ENCODE assay signal across 25 mouse cellular contexts in genomic region chr19:27397223-27397622, GRCm38 (mm10). TPM values are rescaled to one million over a fixed set of nuclear protein-coding genes. Genes with fewer than 3 reads are reported as not detected.
DNase-seq lines count a peak whose midpoint lies in the region; ATAC-seq and TF ChIP-seq lines count a peak whose summit lies in the region.
"Had no signal": no experiment of that assay in that cellular context is flagged by ENCODE, and none has a peak within 500 bp of the region (broad histone marks: within the 10 kb centered on the region; RNA-seq: fewer than 3 reads in every experiment).

No protein-coding gene starts in this region.

- DNase-seq in heart, embryonic 10.5 days (ENCODE audit: low spot score) = no peak
- no peak for DNase-seq in heart, postnatal 36 days
- DNase-seq in midbrain, embryonic 10.5 days (ENCODE audit: low spot score) = no peak
- DNase-seq in midbrain, embryonic 11.5 days (ENCODE audit: low spot score, missing footprints) = no peak
- DNase-seq in kidney, postnatal 25 days = peak; percentile 16 to 65
- DNase-seq: adrenal gland, postnatal 10 days; cerebellum, adult 11-12 months; cerebellum, postnatal 25 days; forebrain, postnatal 0 days; gastrocnemius, adult 2 months; heart, postnatal 4 days; liver, postnatal 0 days; lung, postnatal 10 days; right cerebral cortex, postnatal 4 days; thymus, postnatal 14 days had no signal

- no peak for ATAC-seq in midbrain, embryonic 11.5 days (ENCODE audit: low FRiP score)
- peak; percentile 89 for ATAC-seq in intestine, postnatal 0 days
- ATAC-seq in hindbrain, embryonic 13.5 days (ENCODE audit: low FRiP score) = no peak
- ATAC-seq: CD4-positive, CD25-positive, alpha-beta regulatory T cell, adult 4 months; forebrain, postnatal 0 days; hindbrain, embryonic 16.5 days; liver, postnatal 0 days; midbrain, embryonic 16.5 days; Patski had no signal

- intact Hi-C loops in heart, postnatal 36 days (cut with DNase I) = no loop called here

- H3K27ac ChIP-seq in heart, embryonic 10.5 days = peak overlapping the region; percentile 29; the same call in 1 of the 2 replicates
- 0 out of 2 replicates have a peak overlapping the region, but pooled peaks have one; percentile 4 for H3K27ac ChIP-seq in midbrain, embryonic 10.5 days (replicated peaks)
- no peak overlapping the region for H3K27ac ChIP-seq in midbrain, embryonic 11.5 days (ENCODE audit: low read depth, low read length)
- H3K27ac ChIP-seq in intestine, postnatal 0 days (ENCODE audit: low read depth, low read length) = no peak overlapping the region; the same call in 1 of the 2 replicates
- no peak overlapping the region for H3K27ac ChIP-seq in hindbrain, embryonic 13.5 days
- H3K27ac ChIP-seq: embryonic facial prominence, embryonic 15.5 days; forebrain, embryonic 10.5 days; limb, embryonic 10.5 days; stomach, postnatal 0 days had no signal

- no peaks in the 10 kb centered on the region for H3K27me3 ChIP-seq in heart, embryonic 10.5 days (ENCODE audit: insufficient read depth, poor library complexity, severe bottlenecking)
- no peaks in the 10 kb centered on the region for H3K27me3 ChIP-seq in midbrain, embryonic 10.5 days (ENCODE audit: low read depth, poor library complexity, severe bottlenecking)
- H3K27me3 ChIP-seq in midbrain, embryonic 11.5 days (ENCODE audit: control insufficient read depth, insufficient read depth, low read length) = no peaks in the 10 kb centered on the region
- no peaks in the 10 kb centered on the region for H3K27me3 ChIP-seq in intestine, postnatal 0 days (replicated peaks; ENCODE audit: control insufficient read depth, insufficient read depth, low read length)
- H3K27me3 ChIP-seq in hindbrain, embryonic 13.5 days = no peaks in the 10 kb centered on the region
- H3K27me3 ChIP-seq: embryonic facial prominence, embryonic 15.5 days; Patski had no signal

- H3K4me2 ChIP-seq in midbrain, embryonic 11.5 days = no peak overlapping the region
- H3K4me2 ChIP-seq in intestine, postnatal 0 days (replicated peaks; ENCODE audit: low read depth) = no peak overlapping the region
- no peak overlapping the region for H3K4me2 ChIP-seq in hindbrain, embryonic 13.5 days
- H3K4me2 ChIP-seq: embryonic facial prominence, embryonic 15.5 days had no signal

- H3K9me3 ChIP-seq in heart, embryonic 10.5 days = no peaks in the 10 kb centered on the region
- no peaks in the 10 kb centered on the region for H3K9me3 ChIP-seq in midbrain, embryonic 10.5 days (replicated peaks)
- H3K9me3 ChIP-seq in midbrain, embryonic 11.5 days (ENCODE audit: control insufficient read depth, low read length) = no peaks in the 10 kb centered on the region
- no peaks in the 10 kb centered on the region for H3K9me3 ChIP-seq in intestine, postnatal 0 days (ENCODE audit: control insufficient read depth)
- H3K9me3 ChIP-seq in hindbrain, embryonic 13.5 days = no peaks in the 10 kb centered on the region
- H3K9me3 ChIP-seq: embryonic facial prominence, embryonic 15.5 days; forebrain, embryonic 10.5 days; limb, embryonic 10.5 days had no signal

- H3K36me3 ChIP-seq in heart, embryonic 10.5 days = peaks cover 78% of the 10 kb centered on the region
- H3K36me3 ChIP-seq in midbrain, embryonic 10.5 days = peaks cover 99% of the 10 kb centered on the region
- peaks cover 5% of the 10 kb centered on the region; the same call in 1 of the 2 replicates for H3K36me3 ChIP-seq in midbrain, embryonic 11.5 days (ENCODE audit: control insufficient read depth, insufficient read depth, low read length)
- H3K36me3 ChIP-seq in intestine, postnatal 0 days (ENCODE audit: control insufficient read depth, insufficient read depth) = peaks cover 65% of the 10 kb centered on the region
- peaks cover 86% of the 10 kb centered on the region for H3K36me3 ChIP-seq in hindbrain, embryonic 13.5 days

- 85% methylated on average over 5 of the region's 5 CpGs for WGBS in heart, embryonic 10.5 days
- 90% methylated on average over 5 of the region's 5 CpGs for WGBS in midbrain, embryonic 10.5 days
- 91% methylated on average over 5 of the region's 5 CpGs for WGBS in midbrain, embryonic 11.5 days
- 62% methylated on average over 5 of the region's 5 CpGs for WGBS in intestine, postnatal 0 days
- WGBS in hindbrain, embryonic 13.5 days = 85% methylated on average over 5 of the region's 5 CpGs

- H3K9ac ChIP-seq in midbrain, embryonic 11.5 days (ENCODE audit: low read length) = no peak overlapping the region
- no peak overlapping the region for H3K9ac ChIP-seq in intestine, postnatal 0 days (ENCODE audit: low read depth, low read length)
- no peak overlapping the region for H3K9ac ChIP-seq in hindbrain, embryonic 13.5 days
- H3K9ac ChIP-seq: embryonic facial prominence, embryonic 15.5 days; forebrain, postnatal 0 days; liver, postnatal 0 days had no signal

- peaks cover 14% of the 10 kb centered on the region for H3K4me1 ChIP-seq in heart, embryonic 10.5 days
- H3K4me1 ChIP-seq in midbrain, embryonic 10.5 days = no peaks in the 10 kb centered on the region
- H3K4me1 ChIP-seq in midbrain, embryonic 11.5 days (ENCODE audit: control insufficient read depth, insufficient read depth, low read length) = no peaks in the 10 kb centered on the region
- H3K4me1 ChIP-seq in intestine, postnatal 0 days (replicated peaks; ENCODE audit: control insufficient read depth, insufficient read depth, low read length) = no peaks in the 10 kb centered on the region
- H3K4me1 ChIP-seq in hindbrain, embryonic 13.5 days (replicated peaks) = no peaks in the 10 kb centered on the region
- H3K4me1 ChIP-seq: embryonic facial prominence, embryonic 15.5 days; forebrain, embryonic 10.5 days; limb, embryonic 10.5 days had no signal

- no peak for TF ChIP-seq CTCF in intestine, postnatal 0 days (IDR thresholded peaks at IDR 0.05; ENCODE audit: low read depth)

- no peak overlapping the region for H3K4me3 ChIP-seq in heart, embryonic 10.5 days
- H3K4me3 ChIP-seq in midbrain, embryonic 10.5 days = no peak overlapping the region
- H3K4me3 ChIP-seq in midbrain, embryonic 11.5 days (ENCODE audit: low read depth, low read length) = no peak overlapping the region
- no peak overlapping the region for H3K4me3 ChIP-seq in intestine, postnatal 0 days (ENCODE audit: low read depth, low read length)
- no peak overlapping the region for H3K4me3 ChIP-seq in hindbrain, embryonic 13.5 days
- H3K4me3 ChIP-seq: embryonic facial prominence, embryonic 15.5 days; forebrain, embryonic 10.5 days; gastrocnemius, adult 2 months; limb, embryonic 10.5 days had no signal

RNA-seq across cellular contexts. Expression of gene Pum3, which starts 32.4 kb away (rescaled TPM):
- 67.2 and 82.3 TPM in 2 replicates for polyA plus RNA-seq in heart, embryonic 10.5 days (2016; fragmentation: Nextera tagmentation; extraction: Ambion mirVana)
- 10 to 100 TPM; 30.3 to 33.1 TPM for total RNA-seq in heart, postnatal 36 days (2021)
- polyA plus RNA-seq in midbrain, embryonic 10.5 days (2016; fragmentation: Nextera tagmentation; extraction: Ambion mirVana) = 77.5 and 83.4 TPM in 2 replicates
- 80.7 and 100 TPM in 2 replicates for polyA plus RNA-seq in midbrain, embryonic 11.5 days (2014; fragmentation: Nextera tagmentation; extraction: Ambion mirVana)
- 34.4 and 37.9 TPM in 2 replicates for polyA plus RNA-seq in intestine, postnatal 0 days (2015; fragmentation: Nextera tagmentation; extraction: Ambion mirVana)
- 65.4 and 69.4 TPM in 2 replicates for polyA plus RNA-seq in hindbrain, embryonic 13.5 days (2015; fragmentation: Nextera tagmentation; extraction: Ambion mirVana)

Comparison
In these comparisons a context has a peak if more than half of its experiments do, and no peak if none do; other contexts are left out.
1. H3K27ac ChIP-seq: peak in heart, embryonic 10.5 days (single experiment) and midbrain, embryonic 10.5 days (single experiment); none in midbrain, embryonic 11.5 days (single experiment), intestine, postnatal 0 days (single experiment) and hindbrain, embryonic 13.5 days (single experiment).
2. DNase-seq: peak in kidney, postnatal 25 days (2 of 2); none in heart, embryonic 10.5 days (single experiment), heart, postnatal 36 days (0 of 2), midbrain, embryonic 10.5 days (single experiment) and midbrain, embryonic 11.5 days (single experiment).